Mouse (Mus musculus) intestine, postnatal 0 days (tissue): ENCODE results near the gene Edn1. TPM values are rescaled to one million over a fixed set of nuclear protein-coding genes. Genes with fewer than 3 reads are reported as not detected.

Source experiments
- ATAC-seq: fragments of 200-750 bp; cut with Nextera tagmentation; 2 replicates; pipeline ENCODE4 v1.8.0; 2017; ENCODE audit warnings: mild to moderate bottlenecking, moderate TSS enrichment, moderate library complexity
- H3K27ac ChIP-seq: fragments of 300-500 bp; sonication (generic); 2 replicates; pipeline ENCODE4 v1.5.1; 2014; ENCODE audit warnings: mild to moderate bottlenecking, low read depth, low read length, moderate library complexity
- H3K27me3 ChIP-seq: fragments of 300-500 bp; sonication (generic); replicated peaks from 2 replicates; pipeline ENCODE4 v1.6.1; 2014; ENCODE audit warnings: low read length, mixed read lengths; ENCODE audit not compliant: control insufficient read depth, insufficient read depth
- H3K36me3 ChIP-seq: fragments of 300-500 bp; sonication (generic); 2 replicates; pipeline ENCODE4 v1.6.1; 2014; ENCODE audit warnings: mild to moderate bottlenecking, moderate library complexity; ENCODE audit not compliant: control insufficient read depth, insufficient read depth
- H3K4me1 ChIP-seq: fragments of 300-500 bp; sonication (generic); replicated peaks from 2 replicates; pipeline ENCODE4 v1.6.1; 2014; ENCODE audit warnings: antibody characterized with exemption, low read length, mixed read lengths; ENCODE audit not compliant: control insufficient read depth, insufficient read depth
- H3K4me2 ChIP-seq: fragments of 300-500 bp; sonication (generic); replicated peaks from 2 replicates; pipeline ENCODE4 v1.6.1; 2014; ENCODE audit warnings: low read depth, mild to moderate bottlenecking, moderate library complexity
- H3K4me3 ChIP-seq: fragments of 300-500 bp; sonication (generic); 2 replicates; pipeline ENCODE4 v1.5.1; 2014; ENCODE audit warnings: low read depth, low read length
- H3K9ac ChIP-seq: fragments of 300-500 bp; sonication (generic); 2 replicates; pipeline ENCODE4 v1.6.1; 2014; ENCODE audit warnings: mild to moderate bottlenecking, low read depth, low read length
- H3K9me3 ChIP-seq: fragments of 300-500 bp; sonication (generic); 2 replicates; pipeline ENCODE4 v1.6.1; 2016; ENCODE audit warnings: mixed run types; ENCODE audit not compliant: control insufficient read depth
- CTCF ChIP-seq: sonication (generic); IDR thresholded peaks from 2 replicates; pipeline ENCODE4 v1.5.1; 2016; ENCODE audit warnings: low read depth, mild to moderate bottlenecking, control low read depth, antibody characterized with exemption, moderate library complexity
- WGBS: fragments of 180-500 bp; shearing (Covaris S2); extraction: QIAGEN DNeasy Blood & Tissue Kit; methylation state at CpG from one replicate; pipeline ENCODE4 v1.1.7; 2014; 5-methylcytosine and 5-hydroxymethylcytosine counted together
- polyA plus RNA-seq: library from polyadenylated mRNA; unstranded; fragments of >200 nt; fragmentation: Nextera tagmentation; extraction: Ambion mirVana; gene quantifications from 2 replicates; pipeline ENCODE4 v1.2.1, GENCODE M21; 2015

The Edn1 gene
- polyA plus RNA-seq, 1 experiment from 2014 or later, result 4.4 TPM

- H3K36me3 ChIP-seq, result 0 out of 2 replicates have a peak, but pooled peaks cover 3% of the 10 kb centered on the region
- 0 out of 2 replicates have a peak, but pooled peaks cover 9% of the 10 kb centered on the region for H3K4me1 ChIP-seq
- ATAC-seq, result no peak
- TF ChIP-seq CTCF, result no peak
- no peak overlapping the region for H3K27ac ChIP-seq
- H3K4me3 ChIP-seq, result no peak overlapping the region
- H3K9ac ChIP-seq, result no peak overlapping the region
- no peaks in the 10 kb centered on the region for H3K27me3 ChIP-seq
- WGBS, result 55% methylated on average over 14 of the region's 14 CpGs
- no peaks in the 10 kb centered on the region for H3K9me3 ChIP-seq
- H3K4me2 ChIP-seq, result no peak overlapping the region
Measured at GRCm38 (mm10) chr13:42306870-42307800, 5.9 kb downstream of the Edn1 start.

GRCm38 (mm10) chr13:42308368-42309103, 7.3 kb downstream of the Edn1 start:
- Histone ChIP-seq H3K4me1 (0 out of 2 replicates have a peak, but pooled peaks cover 9% of the 10 kb centered on the region), H3K9me3 (no peaks in the 10 kb centered on the region), H3K27ac (no peak overlapping the region), H3K27me3 (no peaks in the 10 kb centered on the region), H3K9ac (no peak overlapping the region), H3K4me2 (no peak overlapping the region), H3K4me3 (no peak overlapping the region), H3K36me3 (0 out of 2 replicates have a peak, but pooled peaks cover 3% of the 10 kb centered on the region)
- no peak for TF ChIP-seq CTCF
- 54% methylated on average over 16 of the region's 16 CpGs for WGBS
- ATAC-seq, result no peak

- no peak overlapping the region for H3K27ac ChIP-seq
- H3K9ac ChIP-seq, result no peak overlapping the region
- no peak for ATAC-seq
- no peaks in the 10 kb centered on the region for H3K27me3 ChIP-seq
- 0 out of 2 replicates have a peak, but pooled peaks cover 6% of the 10 kb centered on the region for H3K4me1 ChIP-seq
- no peak overlapping the region for H3K4me3 ChIP-seq
- 0 out of 2 replicates have a peak, but pooled peaks cover 3% of the 10 kb centered on the region for H3K36me3 ChIP-seq
- H3K4me2 ChIP-seq, result no peak overlapping the region
- TF ChIP-seq CTCF, result no peak
- 54% methylated on average over 11 of the region's 11 CpGs for WGBS
- H3K9me3 ChIP-seq, result no peaks in the 10 kb centered on the region
Measured at GRCm38 (mm10) chr13:42309804-42310203, 8.5 kb downstream of the Edn1 start.

GRCm38 (mm10) chr13:42315628-42316027, 14.4 kb downstream of the Edn1 start:
- H3K4me1 ChIP-seq, result peaks cover 6% of the 10 kb centered on the region; the same call in 1 of the 2 replicates
- no peak overlapping the region for H3K27ac ChIP-seq
- TF ChIP-seq CTCF, result no peak
- ATAC-seq, result no peak
- H3K4me3 ChIP-seq, result no peak overlapping the region
- no peak overlapping the region for H3K4me2 ChIP-seq
- H3K27me3 ChIP-seq, result no peaks in the 10 kb centered on the region
- no peaks in the 10 kb centered on the region for H3K36me3 ChIP-seq
- no peaks in the 10 kb centered on the region for H3K9me3 ChIP-seq
- WGBS, result 74% methylated on average over 1 of the region's 1 CpGs
- H3K9ac ChIP-seq, result no peak overlapping the region

DNA sequence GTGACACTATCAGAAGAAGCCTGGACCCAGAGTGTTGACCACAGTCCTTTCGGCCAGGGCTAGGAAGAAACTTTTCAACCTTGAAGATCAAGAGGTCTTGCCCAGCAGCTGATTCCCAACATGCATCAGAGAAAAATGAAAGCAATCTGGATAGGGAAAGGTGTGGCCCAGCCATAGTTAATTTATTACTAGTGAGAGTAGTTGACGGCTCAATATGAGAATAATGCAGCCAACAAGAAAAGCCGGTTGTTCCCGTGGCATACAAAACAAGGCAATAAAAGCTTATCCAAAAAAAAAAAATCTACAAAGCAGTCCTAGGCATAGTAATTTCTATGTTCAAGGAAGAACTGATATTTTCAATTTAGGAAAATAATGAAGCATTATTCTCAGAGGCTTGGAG, 16.5 kb downstream of the Edn1 start:
- no peak for TF ChIP-seq CTCF
- H3K4me1 ChIP-seq, result peaks cover 6% of the 10 kb centered on the region; the same call in 1 of the 2 replicates
- no peak overlapping the region for H3K4me3 ChIP-seq
- H3K27me3 ChIP-seq, result no peaks in the 10 kb centered on the region
- no peaks in the 10 kb centered on the region for H3K36me3 ChIP-seq
- no peak overlapping the region for H3K9ac ChIP-seq
- WGBS, result 43% methylated on average over 4 of the region's 4 CpGs
- ATAC-seq, result peak; percentile 70
- no peak overlapping the region for H3K4me2 ChIP-seq
- H3K27ac ChIP-seq, result no peak overlapping the region
- no peaks in the 10 kb centered on the region for H3K9me3 ChIP-seq

- Histone ChIP-seq H3K27me3 (no peaks in the 10 kb centered on the region), H3K9ac (no peak overlapping the region), H3K4me1 (no peaks in the 10 kb centered on the region), H3K9me3 (no peaks in the 10 kb centered on the region), H3K4me2 (no peak overlapping the region), H3K27ac (no peak overlapping the region), H3K4me3 (no peak overlapping the region), H3K36me3 (no peaks in the 10 kb centered on the region)
- no peak for TF ChIP-seq CTCF
- WGBS, result 69% methylated on average over 2 of the region's 2 CpGs
- ATAC-seq, result no peak
Measured at GRCm38 (mm10) chr13:42328576-42328975, 27.3 kb downstream of the Edn1 start.
